ENCODE assay signal across 10 mouse cellular contexts in genomic region chr14:60704961-60705360, GRCm38 (mm10).
DNase-seq lines count a peak whose midpoint lies in the region; ATAC-seq and TF ChIP-seq lines count a peak whose summit lies in the region.
"Had no signal": no experiment of that assay in that cellular context is flagged by ENCODE, and none has a peak within 500 bp of the region (broad histone marks: within the 10 kb centered on the region; RNA-seq: fewer than 3 reads in every experiment).

No protein-coding gene starts in this region.

- no peak for TF ChIP-seq RAD21 in CH12.LX (IDR thresholded peaks at IDR 0.05; ENCODE audit: low read depth, low read length)

- no peak for TF ChIP-seq CTCF in CH12.LX (conservative IDR thresholded peaks at IDR 0.05 in 1 of 2, IDR thresholded peaks at IDR 0.05 in 1 of 2; ENCODE audit: low read depth in 2 of 2, low read length in 2 of 2)

- WGBS in embryonic facial prominence, embryonic 15.5 days, result 37% methylated on average over 3 of the region's 3 CpGs
- WGBS in intestine, embryonic 16.5 days, result 28% methylated on average over 3 of the region's 3 CpGs
- 73% methylated on average over 3 of the region's 3 CpGs for WGBS in midbrain, embryonic 16.5 days

- H3K4me3 ChIP-seq in CH12.LX (replicated peaks in 1 of 3; ENCODE audit: low read depth in 2 of 3, low read length in 2 of 3, poor library complexity in 1 of 3), result no peak overlapping the region
- no peak overlapping the region for H3K4me3 ChIP-seq in embryonic facial prominence, embryonic 15.5 days (replicated peaks)
- H3K4me3 ChIP-seq in intestine, embryonic 16.5 days (ENCODE audit: low read length), result no peak overlapping the region
- no peak overlapping the region for H3K4me3 ChIP-seq in midbrain, embryonic 16.5 days (ENCODE audit: low read depth, low read length)
- H3K4me3 ChIP-seq: neural tube, embryonic 13.5 days had no signal

- H3K4me1 ChIP-seq in CH12.LX (ENCODE audit: control insufficient read depth in 1 of 2, insufficient read depth in 2 of 2), result peaks cover 0 to 44% of the 10 kb centered on the region in 2 experiments; a peak in 3 of 4 replicates
- peaks cover 24% of the 10 kb centered on the region for H3K4me1 ChIP-seq in embryonic facial prominence, embryonic 15.5 days
- peaks cover 20% of the 10 kb centered on the region for H3K4me1 ChIP-seq in intestine, embryonic 16.5 days (ENCODE audit: control insufficient read depth, insufficient read depth, low read length)
- H3K4me1 ChIP-seq in midbrain, embryonic 16.5 days (ENCODE audit: control insufficient read depth, insufficient read depth, low read length), result no peaks in the 10 kb centered on the region

- H3K36me3 ChIP-seq in CH12.LX (replicated peaks in 1 of 2; ENCODE audit: control insufficient read depth in 1 of 2, insufficient read depth in 1 of 2, low read length in 1 of 2), result no peaks in the 10 kb centered on the region
- no peaks in the 10 kb centered on the region for H3K36me3 ChIP-seq in embryonic facial prominence, embryonic 15.5 days
- H3K36me3 ChIP-seq in intestine, embryonic 16.5 days (ENCODE audit: control insufficient read depth, insufficient read depth, low read length), result no peaks in the 10 kb centered on the region; the same call in 1 of the 2 replicates
- no peaks in the 10 kb centered on the region for H3K36me3 ChIP-seq in midbrain, embryonic 16.5 days (ENCODE audit: control insufficient read depth, insufficient read depth, low read length)
- H3K36me3 ChIP-seq: G1E; neural tube, embryonic 13.5 days had no signal

- TF ChIP-seq EP300 in CH12.LX (IDR thresholded peaks at IDR 0.05; ENCODE audit: low read length), result no peak

- in situ Hi-C loops in CH12.LX (cut with MboI; ENCODE audit: low pct_ligation_motif_present, low pct_unique_long_range_greater_than_20kb, low sequenced_read_pairs), result loop anchor here (5.0 kb wide), 1 partner anchor 67 kb away; no protein-coding TSS in a partner anchor

- no peak for TF ChIP-seq POLR2A in CH12.LX (IDR thresholded peaks at IDR 0.05; ENCODE audit: low read depth, low read length)

- no peak overlapping the region for H3K27ac ChIP-seq in CH12.LX (ENCODE audit: insufficient read depth, low read depth)
- peak overlapping the region; percentile 55; the same call in 1 of the 2 replicates for H3K27ac ChIP-seq in embryonic facial prominence, embryonic 15.5 days (replicated peaks)
- H3K27ac ChIP-seq in intestine, embryonic 16.5 days (ENCODE audit: low read length), result peak overlapping the region; percentile 74
- H3K27ac ChIP-seq in midbrain, embryonic 16.5 days (ENCODE audit: low read length), result no peak overlapping the region
- H3K27ac ChIP-seq: neural tube, embryonic 13.5 days had no signal

- dilution Hi-C loops in CH12.LX (cut with MboI; ENCODE audit: extremely low pct_ligation_motif_present, extremely low pct_unique_long_range_greater_than_20kb, low sequenced_read_pairs), result no loop called here

- no peaks in the 10 kb centered on the region for H3K9me3 ChIP-seq in CH12.LX (replicated peaks; ENCODE audit: low read length)
- H3K9me3 ChIP-seq in embryonic facial prominence, embryonic 15.5 days (replicated peaks), result no peaks in the 10 kb centered on the region
- H3K9me3 ChIP-seq in intestine, embryonic 16.5 days (ENCODE audit: control insufficient read depth, low read length), result no peaks in the 10 kb centered on the region
- H3K9me3 ChIP-seq in midbrain, embryonic 16.5 days (replicated peaks; ENCODE audit: control insufficient read depth, low read length, poor library complexity, severe bottlenecking), result no peaks in the 10 kb centered on the region
- H3K9me3 ChIP-seq: G1E; neural tube, embryonic 13.5 days had no signal

- no peak overlapping the region for H3K4me2 ChIP-seq in CH12.LX (ENCODE audit: insufficient read depth, low read depth, poor library complexity, severe bottlenecking)
- H3K4me2 ChIP-seq in embryonic facial prominence, embryonic 15.5 days (replicated peaks), result no peak overlapping the region
- H3K4me2 ChIP-seq in intestine, embryonic 16.5 days (ENCODE audit: low read depth, low read length), result peak overlapping the region; percentile 23
- H3K4me2 ChIP-seq in midbrain, embryonic 16.5 days (ENCODE audit: low read length), result no peak overlapping the region
- H3K4me2 ChIP-seq: neural tube, embryonic 13.5 days had no signal

- H3K27me3 ChIP-seq in CH12.LX (replicated peaks), result no peaks in the 10 kb centered on the region
- no peaks in the 10 kb centered on the region for H3K27me3 ChIP-seq in embryonic facial prominence, embryonic 15.5 days
- H3K27me3 ChIP-seq in intestine, embryonic 16.5 days (replicated peaks; ENCODE audit: control insufficient read depth, insufficient read depth, low read length), result no peaks in the 10 kb centered on the region
- H3K27me3 ChIP-seq in midbrain, embryonic 16.5 days (ENCODE audit: control insufficient read depth, insufficient read depth, low read depth, low read length), result no peaks in the 10 kb centered on the region
- H3K27me3 ChIP-seq: neural tube, embryonic 13.5 days had no signal

- DNase-seq in heart, adult 11 months, result peak; percentile 93
- DNase-seq in heart, adult 9 months (ENCODE audit: low spot score in 2 of 2), result no peak
- no peak for DNase-seq in CH12.LX (ENCODE audit: extremely low read depth)
- peak; percentile 42 for DNase-seq in lung, postnatal 25 days (ENCODE audit: low spot score)
- DNase-seq in thymus, postnatal 25 days, result peak; percentile 75

- peak; percentile 65; the same call in 1 of the 2 replicates for ATAC-seq in embryonic facial prominence, embryonic 15.5 days (ENCODE audit: insufficient number of reproducible peaks, low FRiP score, low TSS enrichment, low read depth)
- ATAC-seq in intestine, embryonic 16.5 days, result peak; percentile 31; the same call in 1 of the 2 replicates
- no peak for ATAC-seq in midbrain, embryonic 16.5 days

- H3K9ac ChIP-seq in CH12.LX (ENCODE audit: insufficient read depth, low read depth), result no peak overlapping the region
- no peak overlapping the region for H3K9ac ChIP-seq in embryonic facial prominence, embryonic 15.5 days
- H3K9ac ChIP-seq in intestine, embryonic 16.5 days (ENCODE audit: low read depth, low read length), result no peak overlapping the region
- no peak overlapping the region for H3K9ac ChIP-seq in midbrain, embryonic 16.5 days (ENCODE audit: low read depth, low read length)
- H3K9ac ChIP-seq: neural tube, embryonic 13.5 days had no signal

- no peaks in the 10 kb centered on the region for H3K79me2 ChIP-seq in CH12.LX (replicated peaks; ENCODE audit: control insufficient read depth, extremely low read depth, insufficient read depth, poor library complexity, severe bottlenecking)

TF ChIP-seq in CH12.LX, 34 proteins besides CTCF, POLR2A, EP300 and RAD21:
- no peak for TF ChIP-seq GABPA (IDR thresholded peaks at IDR 0.05; ENCODE audit: insufficient replicate concordance, low read depth, low read length)
- TF ChIP-seq MAFK (IDR thresholded peaks at IDR 0.05; ENCODE audit: insufficient replicate concordance, low read length), result peak; percentile 89

Comparison
In these comparisons a context has a peak if more than half of its experiments do, and no peak if none do; other contexts are left out.
1. DNase-seq: peak in heart, adult 11 months (single experiment), lung, postnatal 25 days (single experiment) and thymus, postnatal 25 days (single experiment); none in heart, adult 9 months (0 of 2) and CH12.LX (single experiment).
2. H3K27ac ChIP-seq: peak in embryonic facial prominence, embryonic 15.5 days (single experiment) and intestine, embryonic 16.5 days (single experiment); none in CH12.LX (single experiment) and midbrain, embryonic 16.5 days (single experiment).